Mouse (Mus musculus) kidney, postnatal 0 days (tissue): ENCODE data around the gene Ddx6. TPM values are rescaled to one million over a fixed set of nuclear protein-coding genes. Genes with fewer than 3 reads are reported as not detected.
"Not testable (repeated sequence)": the region's sequence is repeated elsewhere in the genome, so short reads cannot be mapped to it uniquely, and the experiment has no call there.

Experiments used
- ATAC-seq: fragments of 200-750 bp; cut with Nextera tagmentation; replicated peaks from 2 replicates; pipeline ENCODE4 v1.8.0; 2017; ENCODE audit warnings: low read depth, moderate number of reproducible peaks, moderate TSS enrichment, moderate library complexity; ENCODE audit not compliant: low FRiP score
- DNase-seq: peaks from one replicate; pipeline ENCODE4 v3.0.0-alpha.2; 2016; ENCODE audit warnings: low spot score
- H3K27ac ChIP-seq: fragments of 300-500 bp; sonication (generic); 2 replicates; pipeline ENCODE4 v1.5.1; 2014; ENCODE audit warnings: mild to moderate bottlenecking
- H3K27me3 ChIP-seq: fragments of 300-500 bp; sonication (generic); 2 replicates; pipeline ENCODE4 v1.6.1; 2014; ENCODE audit warnings: low read length, mixed read lengths; ENCODE audit not compliant: insufficient read depth
- H3K36me3 ChIP-seq: fragments of 300-500 bp; sonication (generic); 2 replicates; pipeline ENCODE4 v1.6.1; 2014; ENCODE audit warnings: low read length, mixed read lengths; ENCODE audit not compliant: insufficient read depth
- H3K4me1 ChIP-seq: fragments of 300-500 bp; sonication (generic); replicated peaks from 2 replicates; pipeline ENCODE4 v1.6.1; 2014; ENCODE audit warnings: antibody characterized with exemption, low read length, mixed read lengths; ENCODE audit not compliant: insufficient read depth
- H3K4me2 ChIP-seq: fragments of 300-500 bp; sonication (generic); 2 replicates; pipeline ENCODE4 v1.6.1; 2014; ENCODE audit warnings: mild to moderate bottlenecking, low read length, moderate library complexity, mixed read lengths
- H3K4me3 ChIP-seq: fragments of 300-500 bp; sonication (generic); replicated peaks from 2 replicates; pipeline ENCODE4 v1.5.1; 2014; ENCODE audit warnings: low read depth, low read length
- H3K9ac ChIP-seq: fragments of 300-500 bp; sonication (generic); 2 replicates; pipeline ENCODE4 v1.6.1; 2014; ENCODE audit warnings: low read depth, low read length
- H3K9me3 ChIP-seq: fragments of 300-500 bp; sonication (generic); replicated peaks from 2 replicates; pipeline ENCODE4 v1.6.1; 2016; ENCODE audit warnings: low read length, inconsistent platforms, mixed read lengths
- CTCF ChIP-seq: IDR thresholded peaks from 2 replicates; pipeline ENCODE4 v1.5.1; 2016; ENCODE audit warnings: antibody characterized with exemption, low read depth, mild to moderate bottlenecking, moderate library complexity
- WGBS: fragments of 180-500 bp; shearing (Covaris S2); extraction: QIAGEN DNeasy Blood & Tissue Kit; methylation state at CpG from one replicate; pipeline ENCODE4 v1.1.7; 2014; 5-methylcytosine and 5-hydroxymethylcytosine counted together
- polyA plus RNA-seq: library from polyadenylated mRNA; unstranded; fragments of >200 nt; fragmentation: Nextera tagmentation; extraction: Ambion mirVana; gene quantifications from 2 replicates; pipeline ENCODE4 v1.2.1, GENCODE M21; 2015

Gene Ddx6
- polyA plus RNA-seq, 1 experiment from 2014 or later = 13.8 TPM

GRCm38 (mm10) chr9:44570939-44571382, 33.7 kb upstream of the Ddx6 start:
- no peak overlapping the region for H3K9ac ChIP-seq
- no peak overlapping the region for H3K4me3 ChIP-seq
- no peak for ATAC-seq
- no peaks in the 10 kb centered on the region for H3K36me3 ChIP-seq
- TF ChIP-seq CTCF = no peak
- H3K4me2 ChIP-seq = no peak overlapping the region
- no peaks in the 10 kb centered on the region for H3K4me1 ChIP-seq
- no peaks in the 10 kb centered on the region for H3K9me3 ChIP-seq
- no peak for DNase-seq
- H3K27ac ChIP-seq = no peak overlapping the region
- H3K27me3 ChIP-seq = no peaks in the 10 kb centered on the region
- WGBS = 60% methylated on average over 12 of the region's 12 CpGs

GRCm38 (mm10) chr9:44573306-44573705, 31.4 kb upstream of the Ddx6 start:
- no peak overlapping the region for H3K9ac ChIP-seq
- H3K36me3 ChIP-seq = no peaks in the 10 kb centered on the region
- no peak for TF ChIP-seq CTCF
- WGBS = 73% methylated on average over 4 of the region's 4 CpGs
- no peaks in the 10 kb centered on the region for H3K9me3 ChIP-seq
- no peak overlapping the region for H3K4me3 ChIP-seq
- H3K4me1 ChIP-seq = no peaks in the 10 kb centered on the region
- no peak overlapping the region for H3K4me2 ChIP-seq
- H3K27ac ChIP-seq = no peak overlapping the region
- DNase-seq (no peak), ATAC-seq (no peak)
- H3K27me3 ChIP-seq = no peaks in the 10 kb centered on the region

- no peak overlapping the region for H3K27ac ChIP-seq
- no peak for ATAC-seq
- 86% methylated on average over 2 of the region's 2 CpGs for WGBS
- no peak overlapping the region for H3K4me2 ChIP-seq
- DNase-seq = no peak
- H3K36me3 ChIP-seq = no peaks in the 10 kb centered on the region
- no peak overlapping the region for H3K9ac ChIP-seq
- no peaks in the 10 kb centered on the region for H3K27me3 ChIP-seq
- no peak overlapping the region for H3K4me3 ChIP-seq
- TF ChIP-seq CTCF = no peak
- no peaks in the 10 kb centered on the region for H3K4me1 ChIP-seq
- H3K9me3 ChIP-seq = no peaks in the 10 kb centered on the region
Measured at GRCm38 (mm10) chr9:44575095-44575494, 29.6 kb upstream of the Ddx6 start.

- not testable (repeated sequence) for DNase-seq, H3K4me3 ChIP-seq, H3K4me2 ChIP-seq, H3K36me3 ChIP-seq, H3K9ac ChIP-seq, H3K27ac ChIP-seq, H3K9me3 ChIP-seq, ATAC-seq, H3K4me1 ChIP-seq, H3K27me3 ChIP-seq
- WGBS = 86% methylated on average over 7 of the region's 7 CpGs
Measured at GRCm38 (mm10) chr9:44576046-44576445, 28.6 kb upstream of the Ddx6 start.

- Histone ChIP-seq H3K27me3 (no peaks in the 10 kb centered on the region), H3K36me3 (no peaks in the 10 kb centered on the region), H3K4me1 (no peaks in the 10 kb centered on the region), H3K9me3 (no peaks in the 10 kb centered on the region), H3K4me2 (no peak overlapping the region), H3K9ac (no peak overlapping the region), H3K27ac (no peak overlapping the region), H3K4me3 (no peak overlapping the region)
- WGBS = 37% methylated on average over 6 of the region's 6 CpGs
- DNase-seq (peak; percentile 77), ATAC-seq (no peak)
- no peak for TF ChIP-seq CTCF
Measured at GRCm38 (mm10) chr9:44579392-44579791, 25.3 kb upstream of the Ddx6 start.

- no peak for DNase-seq
- no peak overlapping the region for H3K4me2 ChIP-seq
- H3K9me3 ChIP-seq = no peaks in the 10 kb centered on the region
- H3K27ac ChIP-seq = no peak overlapping the region
- no peak overlapping the region for H3K9ac ChIP-seq
- no peaks in the 10 kb centered on the region for H3K36me3 ChIP-seq
- H3K4me3 ChIP-seq = no peak overlapping the region
- 87% methylated on average over 5 of the region's 5 CpGs for WGBS
- no peaks in the 10 kb centered on the region for H3K4me1 ChIP-seq
- no peak for ATAC-seq
- no peaks in the 10 kb centered on the region for H3K27me3 ChIP-seq
- TF ChIP-seq CTCF = no peak
Measured at GRCm38 (mm10) chr9:44580085-44580484, 24.6 kb upstream of the Ddx6 start.

GRCm38 (mm10) chr9:44581423-44581822, 23.3 kb upstream of the Ddx6 start:
- H3K27ac ChIP-seq = 0 out of 2 replicates have a peak overlapping the region, but pooled peaks have one; percentile 40
- no peak overlapping the region for H3K4me3 ChIP-seq
- H3K4me2 ChIP-seq = no peak overlapping the region
- H3K9ac ChIP-seq = no peak overlapping the region
- no peak for TF ChIP-seq CTCF
- H3K36me3 ChIP-seq = no peaks in the 10 kb centered on the region
- DNase-seq = peak; percentile 33
- peak; percentile 49; the same call in 1 of the 2 replicates for ATAC-seq
- no peaks in the 10 kb centered on the region for H3K9me3 ChIP-seq
- H3K27me3 ChIP-seq = no peaks in the 10 kb centered on the region
- no peaks in the 10 kb centered on the region for H3K4me1 ChIP-seq
- 9% methylated on average over 3 of the region's 3 CpGs for WGBS
